10 mouse cellular contexts compared by ENCODE assay signal in genomic region chr12:3238361-3239051, GRCm38 (mm10).
A peak's percentile ranks its signal among the peaks of the same experiment; 100 is the strongest.
DNase-seq lines count a peak whose midpoint lies in the region; ATAC-seq and TF ChIP-seq lines count a peak whose summit lies in the region.
"Had no signal": no experiment of that assay in that cellular context is flagged by ENCODE, and none has a peak within 500 bp of the region (broad histone marks: within the 10 kb centered on the region; RNA-seq: fewer than 3 reads in every experiment).

No protein-coding gene starts in this region.

- TF ChIP-seq POLR2A in MEL (IDR thresholded peaks at IDR 0.05; ENCODE audit: control insufficient read depth in 1 of 2, insufficient read depth in 1 of 2, low read depth in 1 of 2, low read length in 2 of 2, poor library complexity in 1 of 2): no peak; a peak in 1 of 4 replicates

- peaks cover 0 to 3% of the 10 kb centered on the region in 2 experiments; a peak in 1 of 4 replicates for H3K4me1 ChIP-seq in MEL (ENCODE audit: control insufficient read depth in 1 of 2, insufficient read depth in 2 of 2, low read length in 2 of 2)
- H3K4me1 ChIP-seq in hindbrain, embryonic 14.5 days (replicated peaks; ENCODE audit: control insufficient read depth, insufficient read depth, low read length): peaks cover 5% of the 10 kb centered on the region; the same call in 1 of the 2 replicates
- H3K4me1 ChIP-seq in kidney, embryonic 14.5 days (ENCODE audit: control insufficient read depth, insufficient read depth, low read length): no peaks in the 10 kb centered on the region

- no peak overlapping the region for H3K4me3 ChIP-seq in gastrocnemius, adult 2 months
- H3K4me3 ChIP-seq in MEL (ENCODE audit: control insufficient read depth in 1 of 2, insufficient read depth in 1 of 2, low read depth in 2 of 2, low read length in 2 of 2): no peak overlapping the region
- H3K4me3 ChIP-seq in hindbrain, embryonic 14.5 days (replicated peaks; ENCODE audit: low read length): no peak overlapping the region
- no peak overlapping the region for H3K4me3 ChIP-seq in kidney, embryonic 14.5 days (ENCODE audit: low read length)
- H3K4me3 ChIP-seq: hindbrain, embryonic 15.5 days had no signal

- TF ChIP-seq CTCF in gastrocnemius, adult 2 months (IDR thresholded peaks at IDR 0.05): no peak
- TF ChIP-seq CTCF in MEL (IDR thresholded peaks at IDR 0.05 in 2 of 3, conservative IDR thresholded peaks at IDR 0.05 in 1 of 3; ENCODE audit: control insufficient read depth in 1 of 3, insufficient read depth in 1 of 3, low read depth in 2 of 3, low read length in 3 of 3, poor library complexity in 1 of 3, severe bottlenecking in 1 of 3): no peak

- no peak for TF ChIP-seq EP300 in MEL (IDR thresholded peaks at IDR 0.05; ENCODE audit: low read depth in 1 of 2, low read length in 2 of 2)

- H3K36me3 ChIP-seq in MEL (ENCODE audit: control insufficient read depth in 1 of 2, insufficient read depth in 2 of 2, low read length in 2 of 2): 0 out of 4 replicates have a peak, but pooled peaks cover 0 to 2% of the 10 kb centered on the region in 2 experiments
- H3K36me3 ChIP-seq in hindbrain, embryonic 14.5 days (replicated peaks; ENCODE audit: control insufficient read depth, insufficient read depth): peaks cover 32% of the 10 kb centered on the region
- H3K36me3 ChIP-seq in kidney, embryonic 14.5 days (ENCODE audit: control insufficient read depth, insufficient read depth, low read length): peaks cover 23% of the 10 kb centered on the region

- peaks cover 4% of the 10 kb centered on the region for H3K79me2 ChIP-seq in MEL (ENCODE audit: control insufficient read depth, insufficient read depth, low read length, poor library complexity)

- no peak overlapping the region for H3K27ac ChIP-seq in gastrocnemius, adult 2 months
- H3K27ac ChIP-seq in MEL (ENCODE audit: control insufficient read depth, low read depth, low read length): no peak overlapping the region
- no peak overlapping the region for H3K27ac ChIP-seq in hindbrain, embryonic 14.5 days
- no peak overlapping the region for H3K27ac ChIP-seq in kidney, embryonic 14.5 days (ENCODE audit: low read depth, low read length)
- H3K27ac ChIP-seq: hindbrain, embryonic 15.5 days had no signal

- H3K27me3 ChIP-seq in MEL (ENCODE audit: control insufficient read depth in 1 of 2, insufficient read depth in 2 of 2, low read length in 2 of 2): no peaks in the 10 kb centered on the region
- H3K27me3 ChIP-seq in hindbrain, embryonic 14.5 days (ENCODE audit: control insufficient read depth, insufficient read depth, low read length): no peaks in the 10 kb centered on the region
- no peaks in the 10 kb centered on the region for H3K27me3 ChIP-seq in kidney, embryonic 14.5 days (ENCODE audit: control insufficient read depth, insufficient read depth, low read length)
- H3K27me3 ChIP-seq: hindbrain, embryonic 15.5 days; Patski had no signal

- DNase-seq in gastrocnemius, adult 2 months: peak; percentile 20
- DNase-seq in gastrocnemius, adult 18-20 months (ENCODE audit: low spot score): no peak
- peak; percentile 67 to 72 for DNase-seq in B cell, adult 2 months
- peak; percentile 29 for DNase-seq in MEL (ENCODE audit: low read depth, low spot score)
- DNase-seq in hindbrain, embryonic 14.5 days (ENCODE audit: low spot score): peak; percentile 39
- DNase-seq in kidney, adult 11 months: no peak

- intact Hi-C loops in gastrocnemius, adult 2 months (cut with DNase I): loop anchor here (5.0 to 10.0 kb wide), 2 partner anchors 69 to 996 kb away; partner anchors contain the start of genes Cenpo, Ptrhd1 and Rab10

- WGBS in hindbrain, embryonic 14.5 days: 77% methylated on average over 16 of the region's 16 CpGs
- 94% methylated on average over 16 of the region's 16 CpGs for WGBS in kidney, embryonic 14.5 days

- no peak overlapping the region for H3K4me2 ChIP-seq in hindbrain, embryonic 14.5 days (replicated peaks)
- H3K4me2 ChIP-seq in kidney, embryonic 14.5 days (replicated peaks; ENCODE audit: low read depth, low read length): no peak overlapping the region
- H3K4me2 ChIP-seq: hindbrain, embryonic 15.5 days had no signal

- H3K9me3 ChIP-seq in MEL (replicated peaks; ENCODE audit: insufficient read depth, low read length): no peaks in the 10 kb centered on the region
- H3K9me3 ChIP-seq in hindbrain, embryonic 14.5 days (ENCODE audit: control insufficient read depth, low read length): no peaks in the 10 kb centered on the region
- H3K9me3 ChIP-seq in kidney, embryonic 14.5 days (ENCODE audit: control insufficient read depth, low read length): peaks cover 5% of the 10 kb centered on the region; the same call in 1 of the 2 replicates
- H3K9me3 ChIP-seq: hindbrain, embryonic 15.5 days had no signal

- TF ChIP-seq RAD21 in MEL (IDR thresholded peaks at IDR 0.05; ENCODE audit: low read depth, low read length): no peak

- ATAC-seq in hindbrain, embryonic 14.5 days (ENCODE audit: low FRiP score): no peak
- no peak for ATAC-seq in kidney, embryonic 14.5 days (ENCODE audit: low FRiP score, low TSS enrichment)
- ATAC-seq in inflammation-experienced regulatory T-cells, adult 6 months: no peak
- ATAC-seq: Patski had no signal

- H3K9ac ChIP-seq in MEL (ENCODE audit: control insufficient read depth, low read depth, low read length, poor library complexity, severe bottlenecking): no peak overlapping the region
- no peak overlapping the region for H3K9ac ChIP-seq in hindbrain, embryonic 14.5 days
- no peak overlapping the region for H3K9ac ChIP-seq in kidney, embryonic 14.5 days (ENCODE audit: low read depth, low read length)
- H3K9ac ChIP-seq: hindbrain, embryonic 15.5 days had no signal

TF ChIP-seq in MEL, 35 proteins besides CTCF, POLR2A, EP300 and RAD21:
- TF ChIP-seq USF1 (IDR thresholded peaks at IDR 0.05; ENCODE audit: low read depth, low read length) (peak; percentile 41; the same call in 1 of the 2 replicates), ZMIZ1 (IDR thresholded peaks at IDR 0.05; ENCODE audit: low read depth, low read length) (no peak), CHD2 (IDR thresholded peaks at IDR 0.05; ENCODE audit: low read length) (no peak), POLR2AphosphoS2 (IDR thresholded peaks at IDR 0.05; ENCODE audit: low read length) (no peak; the same call in 1 of the 2 replicates), GATA1 (IDR thresholded peaks at IDR 0.05; ENCODE audit: low read depth, low read length) (0 out of 2 replicates have a peak, but pooled peaks have one; percentile 22), ELF1 (IDR thresholded peaks at IDR 0.05; ENCODE audit: low read depth, low read length) (no peak), USF2 (IDR thresholded peaks at IDR 0.05; ENCODE audit: borderline replicate concordance in 1 of 2, insufficient read depth in 1 of 2, low read depth in 1 of 2, low read length in 2 of 2) (no peak)
TF ChIP-seq in MEL: peak in this region for 2.

Comparison
In these comparisons a context has a peak if more than half of its experiments do, and no peak if none do; other contexts are left out.
1. DNase-seq: peak in gastrocnemius, adult 2 months (single experiment), B cell, adult 2 months (2 of 2), MEL (single experiment) and hindbrain, embryonic 14.5 days (single experiment); none in gastrocnemius, adult 18-20 months (single experiment) and kidney, adult 11 months (single experiment).